Mouse (Mus musculus) erythroblast, embryonic 14.5 days (primary cell): ENCODE data around the gene Ermard.

Experiments used
- GATA1 ChIP-seq: IDR thresholded peaks from 2 replicates; pipeline ENCODE4 v1.6.1; 2012; ENCODE audit warnings: low read length, inconsistent platforms, mixed read lengths
- TAL1 ChIP-seq: IDR thresholded peaks from 3 replicates; pipeline ENCODE4 v1.6.1; 2012; ENCODE audit warnings: low read length, inconsistent platforms, mixed read lengths

GRCm38 (mm10) chr17:15060356-15060755 is 19.3 kb downstream of the Ermard start:
- TF ChIP-seq GATA1 (no peak), TAL1 (no peak)
